Comparison of ENCODE assay signal across 8 mouse cellular contexts in the genomic region with DNA sequence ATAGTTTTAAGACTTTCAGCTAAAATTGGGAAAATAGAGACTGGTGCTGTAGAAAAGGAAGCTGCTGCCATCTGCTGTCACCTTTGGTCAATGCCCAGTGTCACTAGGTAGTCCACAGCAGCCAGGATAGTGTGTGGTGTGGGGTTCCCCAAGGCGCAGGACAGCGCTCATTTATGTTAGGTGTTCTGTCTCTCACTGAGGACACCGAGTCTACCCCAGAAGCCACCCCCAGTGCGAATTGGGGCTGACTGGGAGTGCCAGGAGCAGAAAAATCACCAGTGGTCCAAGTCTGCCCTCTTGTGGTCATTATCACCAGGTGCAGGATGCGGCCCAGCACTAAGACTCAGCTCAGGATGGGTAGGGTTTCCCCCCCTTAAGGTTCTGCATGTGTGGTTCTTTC. TPM values are rescaled to one million over a fixed set of nuclear protein-coding genes. Genes with fewer than 3 reads are reported as not detected.
A peak's percentile ranks its signal among the peaks of the same experiment; 100 is the strongest.
DNase-seq lines count a peak whose midpoint lies in the region; ATAC-seq and TF ChIP-seq lines count a peak whose summit lies in the region.

No protein-coding gene starts in this region.

- 17% methylated on average over 5 of the region's 5 CpGs for WGBS in hindbrain, postnatal 0 days

- no peak overlapping the region for H3K4me2 ChIP-seq in hindbrain, postnatal 0 days (ENCODE audit: low read depth, low read length)

- H3K4me3 ChIP-seq in hindbrain, postnatal 0 days (ENCODE audit: low read length): no peak overlapping the region

- peak; percentile 89 for ATAC-seq in hindbrain, postnatal 0 days
- peak; percentile 97 for ATAC-seq in megakaryocyte, adult 5-6 weeks (ENCODE audit: poor library complexity, severe bottlenecking)

- no peaks in the 10 kb centered on the region for H3K9me3 ChIP-seq in hindbrain, postnatal 0 days (ENCODE audit: low read length)

- H3K27me3 ChIP-seq in hindbrain, postnatal 0 days (ENCODE audit: insufficient read depth, low read length): no peaks in the 10 kb centered on the region

- H3K36me3 ChIP-seq in hindbrain, postnatal 0 days (ENCODE audit: insufficient read depth, low read length): no peaks in the 10 kb centered on the region

- H3K9ac ChIP-seq in hindbrain, postnatal 0 days (replicated peaks; ENCODE audit: low read length): no peak overlapping the region

- peak; percentile 28 for DNase-seq in WW6 (ENCODE audit: low read depth, low spot score)
- peak; percentile 68 to 71 for DNase-seq in cerebellum, postnatal 25 days
- peak; percentile 38 to 49 for DNase-seq in gastrocnemius, adult 8-10 months (ENCODE audit: low spot score in 2 of 2)
- peak; percentile 52 for DNase-seq in hindbrain, postnatal 0 days (ENCODE audit: low spot score)
- peak; percentile 23 for DNase-seq in left cerebral cortex, adult 11 months (ENCODE audit: low spot score)
- DNase-seq in retina, postnatal 7 days (ENCODE audit: low read depth, low spot score): peak; percentile 40
- DNase-seq in urinary bladder, postnatal 14 days (ENCODE audit: low spot score): peak; percentile 47

- no peak overlapping the region for H3K27ac ChIP-seq in hindbrain, postnatal 0 days

- peak; percentile 83 for TF ChIP-seq CTCF in hindbrain, postnatal 0 days (IDR thresholded peaks at IDR 0.05; ENCODE audit: low read depth)

- H3K4me1 ChIP-seq in hindbrain, postnatal 0 days (ENCODE audit: insufficient read depth, low read length): no peaks in the 10 kb centered on the region

RNA-seq across cellular contexts. Expression of gene Cst3, which starts 26.8 kb away (rescaled TPM):
- total RNA-seq in gastrocnemius, adult 8-10 months (2022): 100 to 1,000 TPM; 477 to 640 (median 523) TPM
- 787 and 928 TPM in 2 replicates for total RNA-seq in hindbrain, postnatal 0 days (2014; rRNA removed)
- polyA plus RNA-seq in hindbrain, postnatal 0 days (2015; fragmentation: Nextera tagmentation; extraction: Ambion mirVana): 1,585 and 1,721 TPM in 2 replicates
- 1,273 and 1,418 TPM in 2 replicates for total RNA-seq in megakaryocyte, adult 5-6 weeks (2015)
- 1,036 and 1,154 TPM in 2 replicates for total RNA-seq in megakaryocyte, adult 5-6 weeks (2017)

RNA-seq across cellular contexts. Expression of gene 9230104L09Rik, which starts 37.4 kb away (rescaled TPM):
- 1 to 10 TPM in 3 of 4 experiments, under 1 TPM in 1; 0.47 to 2.8 (median 1.9) TPM for total RNA-seq in gastrocnemius, adult 8-10 months (2022)
- total RNA-seq in hindbrain, postnatal 0 days (2014; rRNA removed): not detected in 2 replicates
- polyA plus RNA-seq in hindbrain, postnatal 0 days (2015; fragmentation: Nextera tagmentation; extraction: Ambion mirVana): not detected in 2 replicates
- not detected in 2 replicates for total RNA-seq in megakaryocyte, adult 5-6 weeks (2015)
- total RNA-seq in megakaryocyte, adult 5-6 weeks (2017): not detected in 2 replicates
